Mouse (Mus musculus): ENCODE measurements at regions not wholly inside any gene's neighbourhood (a gene's known extent, or its start where the extent isn't known, plus 50 kb on each side); places are given as distances from the start of the nearest gene placed in this dataset.

- TF ChIP-seq CTCF (conservative IDR thresholded peaks at IDR 0.05; ENCODE audit: insufficient read depth, insufficient read length, low read depth, low read length) (no peak), POLR2A (IDR thresholded peaks at IDR 0.05; ENCODE audit: low read depth, low read length) (no peak)
Measured at GRCm38 (mm10) chr14:23107466-23107865, 906.8 kb downstream of the Kcnma1 start.

Data from kidney, adult 2 months (tissue).